Mouse (Mus musculus): Measurements from ENCODE around the gene Mre11a.

The Mre11a gene

GRCm38 (mm10) chr9:14824840-14825239 lies 40.4 kb downstream of the Mre11a start:
- no peak for DNase-seq

- DNase-seq, result no peak
Observed at GRCm38 (mm10) chr9:14827875-14828274, 43.4 kb downstream of the Mre11a start.

- DNase-seq, result no peak
Observed at GRCm38 (mm10) chr9:14832046-14832445, 47.6 kb downstream of the Mre11a start.

GRCm38 (mm10) chr9:14835335-14836075 lies 51.1 kb downstream of the Mre11a start:
- no peak for DNase-seq

GRCm38 (mm10) chr9:14839527-14839926 lies 55.1 kb downstream of the Mre11a start:
- peak; percentile 9 to 12 for DNase-seq

- no peak for DNase-seq
Observed at GRCm38 (mm10) chr9:14839970-14840369, 55.5 kb downstream of the Mre11a start.

- no peak for DNase-seq
Observed at GRCm38 (mm10) chr9:14841878-14842761, 57.7 kb downstream of the Mre11a start.

- no peak for DNase-seq
Observed at GRCm38 (mm10) chr9:14843311-14843857, 58.9 kb downstream of the Mre11a start.

GRCm38 (mm10) chr9:14843901-14844300 lies 59.4 kb downstream of the Mre11a start:
- no peak for DNase-seq

- peak; percentile 27 to 28 for DNase-seq
Observed at GRCm38 (mm10) chr9:14846428-14846827, 62.0 kb downstream of the Mre11a start.

- no peak for DNase-seq
Observed at GRCm38 (mm10) chr9:14848267-14848935, 63.9 kb downstream of the Mre11a start.

- DNase-seq, result no peak
Observed at GRCm38 (mm10) chr9:14854585-14854984, 70.1 kb downstream of the Mre11a start.

GRCm38 (mm10) chr9:14856922-14857654 lies 72.6 kb downstream of the Mre11a start:
- DNase-seq, result no peak

- DNase-seq, result no peak
Observed at GRCm38 (mm10) chr9:14858170-14858706, 73.8 kb downstream of the Mre11a start.

- no peak for DNase-seq
Observed at GRCm38 (mm10) chr9:14858782-14859181, 74.3 kb downstream of the Mre11a start.

- DNase-seq, result no peak
Observed at GRCm38 (mm10) chr9:14859868-14860639, 75.6 kb downstream of the Mre11a start, which contains the start of gene Gpr83. Gene Gpr83, plus strand, starts transcription at chr9:14860210.

GRCm38 (mm10) chr9:14863126-14863525 lies 78.7 kb downstream of the Mre11a start:
- no peak for DNase-seq

GRCm38 (mm10) chr9:14864726-14865125 lies 80.3 kb downstream of the Mre11a start:
- no peak for DNase-seq

GRCm38 (mm10) chr9:14866957-14867356 lies 82.5 kb downstream of the Mre11a start:
- DNase-seq, result peak; percentile 61 to 64

- DNase-seq, result no peak
Observed at GRCm38 (mm10) chr9:14868326-14868725, 83.9 kb downstream of the Mre11a start.

GRCm38 (mm10) chr9:14870377-14870776 lies 85.9 kb downstream of the Mre11a start:
- no peak for DNase-seq

Measured in B cell, adult 2 months (primary cell).